11 mouse cellular contexts compared by ENCODE assay signal in genomic region chr12:80083133-80083821, GRCm38 (mm10). TPM values are rescaled to one million over a fixed set of nuclear protein-coding genes. Genes with fewer than 3 reads are reported as not detected.
A peak's percentile ranks its signal among the peaks of the same experiment; 100 is the strongest.
DNase-seq lines count a peak whose midpoint lies in the region; ATAC-seq and TF ChIP-seq lines count a peak whose summit lies in the region.
"Had no signal": no experiment of that assay in that cellular context is flagged by ENCODE, and none has a peak within 500 bp of the region (broad histone marks: within the 10 kb centered on the region; RNA-seq: fewer than 3 reads in every experiment).

No protein-coding gene starts in this region.

- 38% methylated on average over 7 of the region's 7 CpGs for WGBS in lung, embryonic 15.5 days
- WGBS in hindbrain, postnatal 0 days = 70% methylated on average over 7 of the region's 7 CpGs
- 56% methylated on average over 7 of the region's 7 CpGs for WGBS in small intestine, adult 2 months

- H3K9me3 ChIP-seq in lung, embryonic 15.5 days = no peaks in the 10 kb centered on the region
- no peaks in the 10 kb centered on the region for H3K9me3 ChIP-seq in hindbrain, postnatal 0 days (ENCODE audit: low read length)

- ATAC-seq in lung, embryonic 15.5 days (ENCODE audit: borderline replicate concordance, extremely low read depth, low FRiP score, low TSS enrichment) = no peak
- ATAC-seq in hindbrain, postnatal 0 days = no peak
- ATAC-seq: activated CD4-positive, CD25-positive, alpha-beta regulatory T cell, adult 4 months had no signal

- H3K4me1 ChIP-seq in lung, embryonic 15.5 days = peaks cover 34% of the 10 kb centered on the region
- 0 out of 2 replicates have a peak, but pooled peaks cover 6% of the 10 kb centered on the region for H3K4me1 ChIP-seq in hindbrain, postnatal 0 days (ENCODE audit: insufficient read depth, low read length)
- H3K4me1 ChIP-seq in small intestine, adult 2 months (ENCODE audit: control insufficient read depth, insufficient read depth, insufficient read length, low read length) = peaks cover 21% of the 10 kb centered on the region; the same call in 1 of the 2 replicates

- peak overlapping the region; percentile 93 for H3K27ac ChIP-seq in gastrocnemius, adult 2 months
- peak overlapping the region; percentile 82 for H3K27ac ChIP-seq in lung, embryonic 15.5 days
- 0 out of 2 replicates have a peak overlapping the region, but pooled peaks have one; percentile 26 for H3K27ac ChIP-seq in hindbrain, postnatal 0 days
- peak overlapping the region; percentile 53 for H3K27ac ChIP-seq in small intestine, adult 2 months (ENCODE audit: insufficient read depth, low read depth, low read length)

- TF ChIP-seq POLR2A in small intestine, adult 2 months (IDR thresholded peaks at IDR 0.05; ENCODE audit: low read depth, low read length) = no peak

- H3K27me3 ChIP-seq in lung, embryonic 15.5 days = no peaks in the 10 kb centered on the region
- H3K27me3 ChIP-seq in hindbrain, postnatal 0 days (ENCODE audit: insufficient read depth, low read length) = no peaks in the 10 kb centered on the region
- H3K27me3 ChIP-seq in small intestine, adult 2 months (ENCODE audit: control insufficient read depth, insufficient read depth, low read length) = no peaks in the 10 kb centered on the region

- DNase-seq in gastrocnemius, adult 2 months = no peak
- DNase-seq in gastrocnemius, adult 18-20 months (ENCODE audit: low spot score) = no peak
- DNase-seq in lung, postnatal 36 days = no peak
- no peak for DNase-seq in hindbrain, postnatal 0 days (ENCODE audit: low spot score)
- no peak for DNase-seq in adrenal gland, postnatal 14 days
- no peak for DNase-seq in adrenal gland, adult (ENCODE audit: inconsistent age in 2 of 2, low spot score in 1 of 2)
- DNase-seq: B cell, adult 2 months; thymus, postnatal 25 days had no signal

- no peak for TF ChIP-seq CTCF in gastrocnemius, adult 2 months (IDR thresholded peaks at IDR 0.05)
- no peak for TF ChIP-seq CTCF in hindbrain, postnatal 0 days (IDR thresholded peaks at IDR 0.05; ENCODE audit: low read depth)
- peak; percentile 11; the same call in 1 of the 2 replicates for TF ChIP-seq CTCF in small intestine, adult 2 months (IDR thresholded peaks at IDR 0.05; ENCODE audit: extremely low read depth, insufficient read length, insufficient replicate concordance, low read depth, low read length)

- H3K4me2 ChIP-seq in lung, embryonic 15.5 days = no peak overlapping the region
- no peak overlapping the region for H3K4me2 ChIP-seq in hindbrain, postnatal 0 days (ENCODE audit: low read depth, low read length)

- intact Hi-C loops in gastrocnemius, adult 2 months (cut with DNase I) = no loop called here

- no peaks in the 10 kb centered on the region for H3K36me3 ChIP-seq in lung, embryonic 15.5 days
- H3K36me3 ChIP-seq in hindbrain, postnatal 0 days (ENCODE audit: insufficient read depth, low read length) = no peaks in the 10 kb centered on the region
- no peaks in the 10 kb centered on the region for H3K36me3 ChIP-seq in small intestine, adult 2 months (ENCODE audit: control insufficient read depth, insufficient read depth, low read length)

- no peak overlapping the region for H3K9ac ChIP-seq in lung, embryonic 15.5 days
- H3K9ac ChIP-seq in hindbrain, postnatal 0 days (replicated peaks; ENCODE audit: low read length) = no peak overlapping the region

- H3K4me3 ChIP-seq in gastrocnemius, adult 2 months = peak overlapping the region; percentile 53
- H3K4me3 ChIP-seq in lung, embryonic 15.5 days = no peak overlapping the region
- no peak overlapping the region for H3K4me3 ChIP-seq in hindbrain, postnatal 0 days (ENCODE audit: low read length)
- H3K4me3 ChIP-seq in small intestine, adult 2 months (ENCODE audit: low read depth, low read length) = no peak overlapping the region

RNA-seq across cellular contexts. Expression of gene Zfp36l1, which starts 29.5 kb away (rescaled TPM):
- total RNA-seq in gastrocnemius, adult 2 months (2021) = 10 to 100 TPM; 25.7 to 46.6 TPM
- total RNA-seq in gastrocnemius, adult 18-20 months (2021) = 10 to 100 TPM; 20.1 to 34.4 TPM
- polyA plus RNA-seq in lung, embryonic 15.5 days (2015; fragmentation: Nextera tagmentation; extraction: Ambion mirVana) = 139 and 147 TPM in 2 replicates
- 61.8 and 69.5 TPM in 2 replicates for total RNA-seq in hindbrain, postnatal 0 days (2014; rRNA removed)
- polyA plus RNA-seq in hindbrain, postnatal 0 days (2015; fragmentation: Nextera tagmentation; extraction: Ambion mirVana) = 64.6 and 65.9 TPM in 2 replicates
- 60.1 and 118 TPM in 2 replicates for polyA plus RNA-seq in small intestine, adult 2 months (2012; rRNA removed)
- total RNA-seq in adrenal gland, postnatal 14 days (2021) = 197 and 204 TPM in 2 replicates

Comparison
In these comparisons a context has a peak if more than half of its experiments do, and no peak if none do; other contexts are left out.
1. H3K27ac ChIP-seq: peak in every context shown above with its lines; median percentile 93 in gastrocnemius, adult 2 months; 82 in lung, embryonic 15.5 days; 53 in small intestine, adult 2 months; 26 in hindbrain, postnatal 0 days.